Mouse (Mus musculus) urinary bladder, postnatal 36 days (tissue): ENCODE measurements around the gene Hspb11.

Experiments used
- DNase-seq, 2 experiments: peaks; one replicate each; pipeline ENCODE4 v3.0.0; 2022; ENCODE audit warnings: low spot score in 2 of 2, mixed read lengths in 1 of 2

The Hspb11 gene

GRCm38 (mm10) chr4:107250494-107250893 is 2.9 kb upstream of the Hspb11 start:
- peak in 1 of 2 experiments; percentile 12 for DNase-seq

GRCm38 (mm10) chr4:107252522-107252921 is 871 bp upstream of the Hspb11 start:
- no peak for DNase-seq

DNA sequence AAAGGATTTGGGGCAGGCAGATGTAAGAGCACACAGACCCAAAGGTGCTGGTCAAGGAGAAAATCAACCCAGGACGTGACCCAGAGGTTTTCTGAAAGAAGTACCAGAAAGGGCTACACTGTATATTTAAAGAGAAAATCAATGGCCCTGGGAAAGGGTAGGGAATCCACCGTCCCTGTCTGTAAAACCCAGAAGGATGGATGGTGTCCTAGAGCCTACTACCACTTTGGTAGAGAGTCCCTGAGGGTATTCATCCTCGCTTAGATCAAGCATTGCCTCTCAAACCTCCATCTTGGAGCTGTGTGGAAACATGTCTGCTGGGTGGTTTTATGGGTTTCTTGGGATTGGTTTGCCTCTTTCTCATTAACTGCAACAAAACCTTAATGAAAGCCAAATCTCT is 1.0 kb downstream of the Hspb11 start:
- no peak for DNase-seq

GRCm38 (mm10) chr4:107260001-107260400 is 6.6 kb downstream of the Hspb11 start:
- no peak for DNase-seq

- no peak for DNase-seq
Observed at GRCm38 (mm10) chr4:107273683-107274082, 20.3 kb downstream of the Hspb11 start.

DNA sequence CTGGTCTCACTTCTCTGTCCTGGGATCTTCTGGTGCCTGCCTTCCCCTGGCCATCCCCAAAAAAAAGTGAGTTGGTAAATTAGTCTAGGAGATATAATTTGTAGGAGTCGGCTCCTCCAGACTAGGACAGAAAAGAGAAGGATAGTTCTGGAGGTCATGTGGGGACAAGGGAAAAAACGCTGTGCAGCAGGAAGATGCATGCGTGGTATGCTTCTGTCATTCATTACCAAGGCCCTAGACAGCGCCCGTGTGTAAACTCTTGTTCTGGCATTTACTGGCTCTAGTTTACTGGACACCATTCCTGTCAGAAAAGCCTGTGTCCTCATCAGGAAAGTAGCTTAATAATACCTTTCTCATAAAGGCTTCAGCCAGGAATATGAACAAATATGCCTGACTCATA is 21.1 kb downstream of the Hspb11 start:
- no peak for DNase-seq

- no peak for DNase-seq
Observed at GRCm38 (mm10) chr4:107278188-107278707, 24.9 kb downstream of the Hspb11 start.

DNA sequence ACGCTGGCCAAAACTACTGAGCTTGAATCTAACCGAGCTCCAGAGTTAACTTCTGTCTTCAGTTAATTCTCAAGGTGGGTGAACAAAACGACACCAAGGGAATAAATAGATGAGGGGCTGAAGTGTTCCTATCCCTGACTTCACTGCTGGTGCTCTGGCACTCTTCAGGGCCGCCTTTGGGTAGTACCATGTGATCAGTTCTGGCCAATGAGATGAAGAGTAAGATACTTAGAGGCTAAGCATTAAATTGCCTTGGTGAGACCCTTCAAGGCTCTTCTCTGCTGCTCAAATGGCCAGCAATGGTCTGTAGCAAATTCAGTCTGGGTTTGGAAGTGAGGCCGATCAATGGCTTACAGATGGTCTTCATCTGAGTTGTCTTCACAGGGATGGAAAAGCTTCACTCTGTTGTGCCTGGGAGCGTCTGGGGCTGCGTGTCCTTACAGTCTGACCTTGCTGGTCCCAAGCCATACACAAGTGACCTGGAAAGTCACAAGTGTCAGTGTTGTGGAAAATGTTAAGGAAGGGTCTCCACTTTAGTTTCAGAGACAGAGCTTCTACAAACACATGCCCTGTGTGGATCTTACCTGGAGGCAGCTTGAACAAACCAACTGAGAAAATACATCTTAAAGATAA is 27.6 kb downstream of the Hspb11 start:
- DNase-seq = no peak

GRCm38 (mm10) chr4:107285446-107286200 is 32.2 kb downstream of the Hspb11 start:
- no peak for DNase-seq

- no peak for DNase-seq
Observed at GRCm38 (mm10) chr4:107286386-107286785, 33.0 kb downstream of the Hspb11 start.

- no peak for DNase-seq
Observed at GRCm38 (mm10) chr4:107287517-107287916, 34.1 kb downstream of the Hspb11 start.

- no peak for DNase-seq
Observed at GRCm38 (mm10) chr4:107291611-107292272, 38.3 kb downstream of the Hspb11 start.

GRCm38 (mm10) chr4:107292273-107292662 is 38.9 kb downstream of the Hspb11 start:
- DNase-seq = no peak

DNA sequence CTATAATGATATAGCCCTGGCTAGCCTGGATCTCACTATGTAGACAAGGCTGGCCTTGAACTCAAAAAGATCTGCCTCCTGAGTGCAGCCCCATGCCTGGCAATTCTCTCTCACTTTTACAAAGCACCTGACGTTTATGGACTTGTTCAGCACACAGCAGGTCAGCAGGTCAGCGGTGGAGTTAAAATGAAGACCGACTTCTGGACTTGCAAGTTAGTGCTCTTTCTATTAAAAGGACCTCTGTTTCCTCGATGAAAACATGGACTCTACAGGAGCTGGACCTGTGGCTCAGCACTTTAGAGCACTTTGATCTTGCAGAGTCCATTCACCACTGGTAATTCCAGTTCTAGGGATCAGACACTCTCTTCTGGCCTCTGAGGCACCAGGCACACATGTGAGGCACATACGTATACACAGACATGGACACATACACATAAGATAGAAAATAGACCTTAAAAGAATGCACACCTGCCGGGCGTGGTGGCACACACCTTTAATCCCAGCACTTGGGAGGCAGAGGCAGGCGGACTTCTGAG is 44.7 kb downstream of the Hspb11 start:
- no peak for DNase-seq

GRCm38 (mm10) chr4:107299779-107300340 is 46.5 kb downstream of the Hspb11 start:
- DNase-seq = no peak

DNA sequence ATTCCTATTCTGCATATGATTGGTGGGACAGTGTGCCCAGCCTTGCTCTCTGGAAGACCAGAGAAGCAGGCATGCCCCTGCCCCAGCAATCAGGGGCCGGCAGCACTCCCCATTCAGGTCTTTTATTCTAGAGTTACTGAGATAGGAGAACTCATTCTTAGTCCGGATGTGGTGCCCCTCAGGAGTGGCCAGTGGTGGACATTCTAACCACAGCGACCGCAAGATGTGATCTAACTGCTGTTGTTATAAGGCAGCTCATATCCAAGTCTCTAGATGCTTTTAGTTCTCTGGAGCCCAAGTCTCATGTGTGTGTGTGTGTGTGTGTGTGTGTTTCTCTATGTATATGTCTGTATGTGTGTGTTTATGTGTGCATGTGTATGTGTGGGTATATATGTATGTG is 47.0 kb downstream of the Hspb11 start:
- DNase-seq = no peak

DNA sequence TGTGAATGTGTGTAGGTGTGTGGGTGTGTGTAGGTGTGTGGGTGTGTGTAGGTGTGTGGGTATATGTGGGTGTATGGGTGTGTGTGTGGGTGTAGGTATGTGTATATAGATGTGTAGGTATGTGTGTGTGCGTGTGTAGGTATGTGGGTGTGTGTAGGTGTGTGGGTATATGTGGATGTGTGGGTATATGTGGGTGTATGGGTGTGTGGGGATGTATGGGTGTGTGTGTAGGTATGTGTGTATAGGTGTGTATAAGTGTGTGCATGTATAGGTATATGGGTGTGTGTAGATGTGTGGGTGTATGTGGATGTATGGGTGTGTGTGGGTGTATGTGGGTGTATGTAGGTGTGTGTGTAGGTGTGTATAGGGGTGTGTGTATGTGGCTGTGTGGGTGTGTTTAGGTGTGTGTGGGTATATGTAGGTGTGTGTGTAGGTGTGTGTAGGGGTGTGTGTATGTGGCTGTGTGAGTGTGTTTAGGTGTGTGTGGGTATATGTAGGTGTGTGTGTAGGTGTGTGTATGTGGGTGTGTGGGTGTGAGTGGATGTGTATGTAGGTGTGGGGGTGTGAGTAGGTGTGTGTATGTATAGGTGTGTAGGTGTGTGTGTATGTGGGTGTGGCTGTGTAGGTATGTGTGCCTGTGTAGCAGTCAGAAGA is 47.6 kb downstream of the Hspb11 start:
- no peak for DNase-seq

DNA sequence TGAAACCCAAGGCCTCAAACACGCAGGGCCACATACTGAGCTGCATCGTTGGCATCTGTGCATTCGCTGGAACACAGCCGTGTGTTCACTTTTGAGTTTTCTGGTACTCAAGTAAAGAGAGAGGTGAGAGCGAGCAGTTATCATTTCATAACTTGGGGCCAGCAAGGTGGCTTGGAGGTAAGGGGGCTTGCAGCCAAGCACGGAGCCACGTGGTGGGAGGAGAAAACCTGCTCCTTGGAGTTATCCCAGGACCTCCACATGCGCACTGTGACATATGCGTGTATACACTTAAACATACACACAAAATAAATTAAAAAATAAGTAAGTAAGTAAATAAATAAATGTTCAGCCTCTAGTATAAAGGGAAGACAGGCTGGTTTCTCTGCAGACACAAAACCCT is 48.8 kb downstream of the Hspb11 start:
- DNase-seq = no peak

- no peak for DNase-seq
Observed at GRCm38 (mm10) chr4:107302832-107303231, 49.4 kb downstream of the Hspb11 start.

GRCm38 (mm10) chr4:107303531-107303930 is 50.1 kb downstream of the Hspb11 start:
- no peak for DNase-seq

DNA sequence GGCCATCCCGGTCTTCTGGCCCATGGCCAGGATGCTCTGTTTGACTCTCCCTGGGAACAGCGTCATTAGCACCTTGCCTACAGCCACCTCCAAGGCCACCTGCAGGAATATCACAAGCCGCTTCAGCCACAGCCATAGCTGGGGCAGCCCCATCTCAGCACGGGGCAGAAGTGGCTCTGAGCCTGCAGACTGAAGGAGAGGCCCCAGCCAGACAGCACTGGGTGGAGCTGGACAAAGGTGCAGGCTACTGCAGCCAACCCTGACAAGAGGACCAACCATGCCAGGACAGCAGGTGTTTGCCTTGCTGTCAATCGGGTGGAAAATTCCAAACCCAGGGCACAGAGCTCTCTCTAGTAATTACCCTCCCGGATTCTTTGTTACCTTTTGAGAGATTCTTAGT is 53.6 kb downstream of the Hspb11 start, which contains the start of gene Dio1:
Dio1 (minus strand) TSS at position 204 of the 400 bp plus-strand sequence.
- DNase-seq = no peak
